Mouse (Mus musculus) T-helper 17 cell (primary cell): ENCODE data around the gene Sox2.

ENCODE experiments used
- in situ Hi-C, 2 experiments: fragments of 300-600 bp; cut with MboI, MseI; formaldehyde crosslinking; loops; 1 replicate in 1 of 2; 2 replicates in 1 of 2; pipeline ENCODE4 v1.15.1; 2025; ENCODE audit warnings: high pct_unique_total_duplicates in 2 of 2

Gene Sox2

DNA sequence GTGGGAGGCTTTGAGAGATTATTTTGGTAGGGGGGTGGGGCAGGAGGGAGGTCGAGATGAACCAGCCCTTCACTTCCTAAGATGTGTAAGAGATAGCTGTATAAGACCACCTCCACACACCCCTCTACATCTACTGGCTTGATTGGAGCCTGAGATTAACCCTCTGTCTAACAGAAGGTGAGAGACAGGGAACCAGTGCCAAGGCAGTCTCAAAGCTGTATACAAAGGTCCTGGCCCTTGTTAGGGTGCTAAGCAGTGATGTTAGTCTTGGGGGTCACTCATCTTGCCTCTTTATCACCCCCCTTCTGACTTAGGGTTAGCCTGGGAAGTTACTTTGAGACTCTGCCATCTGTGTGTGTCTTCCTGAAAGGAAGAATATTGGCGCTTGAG lies 7.5 kb downstream of the Sox2 start:
- in situ Hi-C loops = loop anchor here in 1 of 2 experiments (10.0 kb wide), 1 partner anchor 1497 kb away; the partner anchor contains the start of gene D3Ertd254e

- in situ Hi-C loops = loop anchor here in 1 of 2 experiments (10.0 kb wide), 1 partner anchor 1496 kb away; the partner anchor contains the start of gene D3Ertd254e
Measured at GRCm38 (mm10) chr3:34658241-34658965, 8.2 kb downstream of the Sox2 start.

GRCm38 (mm10) chr3:34658966-34659535 lies 8.8 kb downstream of the Sox2 start:
- in situ Hi-C loops = loop anchor here in 1 of 2 experiments (10.0 kb wide), 1 partner anchor 1496 kb away; the partner anchor contains the start of gene D3Ertd254e

GRCm38 (mm10) chr3:34659861-34660260 lies 9.7 kb downstream of the Sox2 start:
- in situ Hi-C loops = loop anchor here in 1 of 2 experiments (10.0 kb wide), 1 partner anchor 1495 kb away; the partner anchor contains the start of gene D3Ertd254e

- in situ Hi-C loops = no loop called here
Measured at GRCm38 (mm10) chr3:34660542-34661290, 10.5 kb downstream of the Sox2 start.

DNA sequence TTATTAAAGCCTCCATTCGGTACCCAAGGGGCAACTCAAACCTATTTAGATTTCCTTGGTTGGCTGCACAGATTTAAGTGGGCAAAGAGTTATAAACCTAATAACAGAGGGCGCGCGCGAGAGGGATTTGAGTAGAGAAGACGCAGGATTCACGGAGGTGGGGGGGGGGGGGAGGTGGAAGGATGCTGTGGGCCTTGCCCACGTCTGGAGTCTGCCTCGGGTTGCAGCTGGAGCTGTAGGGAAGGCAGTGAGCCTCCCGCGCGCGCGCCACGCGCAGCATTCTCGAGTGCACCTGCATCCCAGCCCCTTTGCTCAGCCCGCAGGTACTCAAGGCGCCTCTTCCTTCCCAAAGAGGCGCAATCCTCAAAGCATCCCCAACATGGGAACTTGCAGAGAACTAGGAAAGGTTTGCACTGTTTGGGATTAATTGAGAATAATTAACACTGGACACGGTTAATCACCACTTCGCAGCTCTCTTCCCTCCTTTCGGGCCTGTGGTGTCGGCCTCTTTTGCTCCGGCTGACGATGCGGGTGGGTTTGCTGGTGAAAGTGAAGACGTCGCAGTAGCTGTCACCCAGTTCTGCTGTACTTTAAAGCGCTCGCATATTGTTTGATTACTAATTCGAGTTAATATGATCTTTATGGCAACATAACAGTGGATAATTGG lies 11.3 kb downstream of the Sox2 start:
- in situ Hi-C loops = no loop called here

DNA sequence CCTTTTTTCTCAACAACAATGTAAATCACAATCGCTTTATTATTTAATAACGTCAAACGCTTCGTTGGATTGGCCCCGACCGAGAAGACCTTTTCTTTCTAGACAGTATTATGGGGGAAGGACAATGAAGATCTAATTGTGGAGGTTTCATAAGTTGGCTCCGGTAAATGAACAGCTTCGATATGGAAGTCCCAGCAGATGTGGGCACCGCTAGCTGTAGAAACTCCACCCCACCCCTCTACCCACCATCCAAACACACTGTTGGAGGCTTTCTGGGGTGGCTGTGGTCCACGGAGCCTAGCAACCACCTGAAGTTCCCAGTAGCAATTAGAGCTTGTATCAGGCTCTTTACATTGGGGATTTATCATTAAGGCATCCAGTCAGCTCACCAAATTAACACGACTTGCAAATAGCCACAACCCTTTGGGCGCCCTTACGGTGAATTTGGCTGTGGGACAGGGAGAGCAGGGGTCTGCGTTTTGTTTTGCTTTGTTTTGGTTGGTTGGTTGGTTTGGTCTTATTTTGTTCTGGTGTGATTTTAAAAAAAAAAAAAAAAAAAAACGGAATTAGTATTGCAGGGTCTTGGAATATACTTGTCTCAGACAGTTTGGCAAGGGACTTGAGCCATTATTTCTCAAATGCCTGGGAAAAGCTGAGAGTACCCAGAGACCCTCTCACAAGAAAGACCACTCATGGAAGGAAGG lies 12.0 kb downstream of the Sox2 start:
- in situ Hi-C loops = no loop called here

DNA sequence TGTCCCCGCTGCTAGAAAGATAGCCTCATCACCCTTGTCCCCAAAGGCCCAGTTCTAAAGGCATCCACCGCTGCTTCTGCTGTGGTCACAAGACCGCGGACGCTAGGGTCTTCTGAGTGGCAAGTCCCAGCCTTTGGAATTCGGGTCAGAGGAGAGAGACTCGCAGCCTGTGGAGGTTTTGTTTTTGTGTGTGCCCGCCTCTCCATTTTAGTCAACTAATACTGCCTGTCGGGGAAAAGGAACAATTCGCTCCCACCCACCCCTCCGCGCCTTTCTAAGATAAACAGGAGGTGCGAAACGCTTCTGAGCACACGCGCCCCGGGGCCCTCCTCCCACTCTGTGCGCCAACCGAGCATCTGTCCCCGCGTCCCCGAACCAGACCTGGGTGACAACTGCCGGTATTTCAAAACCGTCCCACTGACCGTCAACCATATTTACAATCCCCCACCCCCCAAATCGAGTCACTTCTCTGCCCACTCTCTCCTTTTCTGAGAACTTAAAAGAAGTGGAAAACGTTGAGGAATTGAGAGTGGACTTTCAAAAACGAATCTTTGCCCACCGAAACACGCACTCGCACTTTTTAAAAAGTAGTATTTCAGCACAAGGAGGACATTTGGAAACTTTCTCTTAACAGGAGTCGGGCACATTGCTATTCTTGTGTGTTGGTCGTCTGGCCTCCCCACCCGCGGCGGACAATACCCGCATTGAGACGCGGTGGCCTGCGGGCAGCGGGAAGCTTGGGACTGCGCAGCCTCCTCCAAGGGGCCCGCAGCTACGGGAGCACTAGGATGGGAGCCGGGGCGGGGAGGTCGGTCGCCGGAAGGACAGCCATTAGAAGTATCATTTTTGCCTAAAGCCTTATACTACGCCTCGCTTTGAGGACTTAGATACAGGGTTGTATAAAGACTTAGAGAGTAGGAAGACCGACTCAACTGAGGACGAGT lies 12.8 kb downstream of the Sox2 start:
- in situ Hi-C loops = no loop called here

- in situ Hi-C loops = no loop called here
Measured at GRCm38 (mm10) chr3:34663701-34664635, 13.8 kb downstream of the Sox2 start.

DNA sequence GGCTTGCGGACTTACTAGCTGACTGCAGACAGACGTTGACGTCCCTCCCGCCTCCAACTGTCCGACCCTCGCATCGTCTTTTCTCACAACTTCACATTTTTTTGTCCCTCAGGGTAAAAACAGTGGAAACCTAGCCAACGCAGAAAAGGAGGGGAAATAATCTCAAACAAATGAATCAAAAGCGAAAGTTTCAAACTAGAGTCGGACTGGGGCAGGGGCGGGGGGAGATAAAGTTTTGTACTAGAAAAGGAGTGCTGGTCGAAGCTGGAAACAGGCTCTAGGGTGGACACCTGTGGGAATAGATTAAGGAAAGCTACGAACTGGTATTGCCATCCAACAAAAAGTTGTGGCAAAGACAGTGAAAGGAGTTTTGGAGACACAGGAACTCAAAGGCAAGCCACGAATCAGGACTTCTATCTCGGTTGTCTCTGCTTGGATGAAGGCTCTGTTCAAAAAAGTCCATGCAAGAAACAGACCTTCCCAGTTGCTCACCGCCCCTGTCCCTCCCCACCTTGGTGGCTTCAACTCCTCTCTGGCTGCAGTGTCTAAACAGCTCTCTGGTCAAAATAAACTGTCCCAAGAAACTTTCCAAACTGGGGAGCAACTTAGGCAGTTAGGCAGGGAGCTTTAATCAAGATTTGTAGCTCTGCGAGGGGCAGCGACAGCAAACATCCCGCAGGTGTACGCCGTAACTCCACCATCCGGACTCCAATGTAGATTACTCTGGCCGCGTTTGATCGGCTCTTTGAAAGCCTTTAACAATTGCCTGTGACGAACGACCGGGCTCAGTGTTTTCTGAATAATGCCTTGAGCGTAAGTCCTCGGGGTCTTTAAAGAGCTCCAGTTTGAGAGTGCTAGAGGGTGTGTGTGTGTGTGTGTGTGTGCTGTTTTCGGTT lies 14.7 kb downstream of the Sox2 start:
- in situ Hi-C loops = no loop called here

DNA sequence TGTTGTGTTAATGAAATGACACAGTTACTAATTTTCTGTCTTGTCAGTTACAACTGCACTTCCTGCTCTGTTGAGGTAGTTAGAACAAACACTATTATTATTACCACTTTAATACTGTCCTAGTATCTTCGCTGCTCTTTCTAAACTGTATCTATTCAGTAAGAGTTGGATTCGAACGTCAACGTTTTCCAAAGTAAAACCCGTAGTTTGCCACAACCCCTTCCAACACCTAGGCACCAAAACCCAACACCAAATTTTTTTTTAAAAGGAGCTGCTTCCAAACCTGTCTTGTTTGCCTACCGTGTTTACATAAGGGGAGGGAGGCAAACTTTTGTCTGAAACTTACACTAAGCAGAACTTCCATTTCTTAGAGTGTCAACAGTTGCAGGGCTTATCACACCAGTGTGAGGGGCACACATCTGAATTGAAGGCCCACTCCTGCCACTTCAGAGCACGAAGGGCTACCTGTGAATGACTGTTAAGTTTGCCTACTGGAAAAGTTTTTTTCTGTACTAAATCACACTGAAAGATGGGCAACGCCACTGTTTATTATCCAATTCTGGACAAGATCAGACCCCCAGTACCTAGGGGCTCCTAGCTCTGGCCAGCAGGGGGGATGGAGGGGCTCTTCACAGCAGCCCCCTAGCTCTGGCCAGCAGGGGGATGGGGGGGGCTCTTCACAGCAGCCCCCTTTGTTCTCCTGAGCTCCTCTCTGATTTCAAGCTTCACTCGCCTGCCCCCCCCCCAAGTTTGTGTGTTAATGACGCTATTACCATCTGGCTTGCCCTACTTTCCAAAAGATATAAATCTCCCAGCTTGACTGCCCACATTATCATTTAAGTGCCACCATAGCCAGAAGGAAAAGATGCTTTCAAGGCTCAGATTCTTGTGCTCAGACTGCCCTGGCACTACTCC lies 15.8 kb downstream of the Sox2 start:
- in situ Hi-C loops = no loop called here

GRCm38 (mm10) chr3:34667180-34667579 lies 17.0 kb downstream of the Sox2 start:
- in situ Hi-C loops = no loop called here

DNA sequence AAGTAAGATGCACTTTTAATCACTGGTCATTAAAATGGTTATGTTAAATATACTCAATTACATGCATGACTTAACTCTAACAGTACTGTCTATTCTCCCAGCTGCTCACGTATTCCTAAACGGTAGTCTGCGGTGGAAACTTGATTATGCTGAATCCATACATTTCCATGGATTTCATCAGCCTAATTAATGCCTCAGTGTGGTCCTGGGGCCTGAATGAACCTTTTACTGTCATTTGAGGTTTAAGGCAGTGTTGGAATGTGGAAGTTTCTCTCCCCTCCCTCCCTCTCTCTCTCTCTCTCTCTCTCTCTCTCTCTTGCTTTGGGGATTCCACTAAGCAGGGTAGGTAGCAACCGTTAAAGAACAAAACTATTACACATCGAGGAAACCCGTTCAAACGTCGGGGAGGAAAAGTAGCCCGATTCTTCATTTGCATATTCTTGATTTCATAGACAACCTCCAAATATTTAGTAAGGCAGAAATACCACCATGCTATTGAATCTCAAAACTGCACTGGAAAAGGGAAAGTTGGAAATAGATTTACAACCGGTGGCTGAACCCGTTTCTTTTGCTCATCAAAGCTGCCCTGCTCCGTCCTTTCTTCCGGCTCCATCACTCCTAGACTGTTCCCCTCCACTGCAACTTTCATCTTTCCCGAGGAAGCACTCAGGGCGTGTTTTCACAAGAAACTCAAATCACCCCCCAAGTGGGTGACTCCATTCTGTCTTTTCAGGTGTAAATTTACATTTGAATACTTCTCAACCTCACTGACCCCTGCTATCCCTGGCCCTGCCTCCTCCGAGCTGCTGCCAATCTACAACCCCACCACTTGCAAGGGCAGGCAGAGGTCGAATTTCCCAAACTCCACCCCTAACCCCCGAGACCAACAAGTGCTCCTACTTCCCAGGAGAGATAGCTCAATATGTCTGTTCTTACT lies 17.9 kb downstream of the Sox2 start:
- in situ Hi-C loops = no loop called here

DNA sequence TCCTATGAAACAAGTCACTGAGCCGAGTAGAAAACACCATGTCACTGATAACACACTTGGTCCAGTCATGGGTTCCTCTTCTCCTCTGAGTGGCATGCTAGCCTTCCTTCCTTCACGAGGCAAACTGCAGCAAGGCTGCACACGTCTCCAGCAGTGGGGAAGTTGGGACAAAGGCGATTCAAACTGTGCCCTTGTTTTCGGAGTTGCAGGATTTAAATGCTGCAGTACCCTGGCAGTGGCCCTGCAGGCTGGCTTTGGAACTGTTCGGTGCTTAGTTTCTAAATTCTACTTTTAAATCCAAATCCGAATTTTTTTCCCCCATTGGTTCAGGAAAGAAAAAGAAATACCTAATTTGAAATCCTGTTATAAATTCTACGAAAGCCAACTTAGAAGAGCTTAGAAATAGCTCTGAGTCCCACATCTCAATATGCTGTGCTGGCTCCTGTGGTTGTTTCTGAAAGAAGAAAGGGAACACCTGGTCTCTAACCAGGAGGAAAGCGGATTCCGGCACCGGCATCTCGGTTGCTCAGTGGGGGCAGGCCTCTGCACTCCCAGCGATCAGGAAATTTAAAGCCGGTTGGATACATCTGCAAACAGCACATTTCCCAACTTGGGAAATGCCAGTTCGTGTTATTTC lies 20.9 kb downstream of the Sox2 start:
- in situ Hi-C loops = no loop called here

- in situ Hi-C loops = no loop called here
Measured at GRCm38 (mm10) chr3:34678840-34679239, 28.6 kb downstream of the Sox2 start.
